Mouse (Mus musculus) adipocyte (in vitro differentiated cells): ENCODE data around the gene Snapc1.
A peak's percentile ranks its signal among the peaks of the same experiment; 100 is the strongest.

ENCODE experiments used
- DNase-seq: peaks from one replicate; pipeline ENCODE4 v3.0.0-alpha.2; 2016; ENCODE audit warnings: low spot score

Snapc1 gene

GRCm38 (mm10) chr12:73996906-73997296, 32.6 kb downstream of the Snapc1 start:
- no peak for DNase-seq

GRCm38 (mm10) chr12:73997297-73998127, 33.2 kb downstream of the Snapc1 start, which contains the start of gene Syt16:
Gene Syt16 (plus strand): TSS chr12:73997661.
- DNase-seq = no peak

- DNase-seq = no peak
Observed at GRCm38 (mm10) chr12:73998128-73998456, 33.8 kb downstream of the Snapc1 start.

- no peak for DNase-seq
Observed at GRCm38 (mm10) chr12:74002449-74002848, 38.2 kb downstream of the Snapc1 start.

- peak; percentile 65 for DNase-seq
Observed at GRCm38 (mm10) chr12:74009448-74009911, 45.2 kb downstream of the Snapc1 start.

GRCm38 (mm10) chr12:74013739-74014138, 49.5 kb downstream of the Snapc1 start:
- DNase-seq = peak; percentile 81

- DNase-seq = peak; percentile 75
Observed at GRCm38 (mm10) chr12:74014739-74015270, 50.5 kb downstream of the Snapc1 start.

- DNase-seq = no peak
Observed at GRCm38 (mm10) chr12:74015491-74015890, 51.2 kb downstream of the Snapc1 start.

GRCm38 (mm10) chr12:74023260-74023659, 59.0 kb downstream of the Snapc1 start:
- DNase-seq = no peak

- no peak for DNase-seq
Observed at GRCm38 (mm10) chr12:74024912-74025311, 60.6 kb downstream of the Snapc1 start.
